Mouse (Mus musculus) lung, adult 2 months (tissue): ENCODE results near the gene Pitpnb. TPM values are rescaled to one million over a fixed set of nuclear protein-coding genes. Genes with fewer than 3 reads are reported as not detected.

Source experiments
- DNase-seq: peaks from one replicate; pipeline ENCODE4 v3.0.0; 2022
- H3K4me1 ChIP-seq: fragments of 200-500 bp; 2 replicates; pipeline ENCODE4 v1.6.1; 2011; ENCODE audit warnings: low read length; ENCODE audit not compliant: control insufficient read depth, insufficient read depth
- H3K4me3 ChIP-seq: fragments of 200-500 bp; replicated peaks from 2 replicates; pipeline ENCODE3; 2011; ENCODE audit warnings: low read depth, mild to moderate bottlenecking, control low read depth, low read length; ENCODE audit errors: extremely low read depth
- CTCF ChIP-seq: fragments of 200-500 bp; IDR thresholded peaks from 2 replicates; pipeline ENCODE4 v1.5.1; 2011; ENCODE audit warnings: mild to moderate bottlenecking, low read length, control low read depth; ENCODE audit not compliant: insufficient read depth
- POLR2A ChIP-seq: fragments of 200-500 bp; IDR thresholded peaks from 2 replicates; pipeline ENCODE4 v1.6.1; 2011; ENCODE audit warnings: low read depth, mild to moderate bottlenecking, control low read depth, low read length, borderline replicate concordance; ENCODE audit errors: extremely low read depth
- WGBS: fragments of 180-500 bp; shearing (Covaris S2); methylation state at CpG from one replicate; pipeline ENCODE4 v1.1.7; 2018; 5-methylcytosine and 5-hydroxymethylcytosine counted together
- polyA plus RNA-seq: library from polyadenylated mRNA; depleted of rRNA; stranded (reverse); fragments of >200 nt; gene quantifications from 2 replicates; pipeline ENCODE4 v1.2.3, GENCODE M21; 2012

Gene Pitpnb
- polyA plus RNA-seq, 1 experiment: 53.9 TPM

DNA sequence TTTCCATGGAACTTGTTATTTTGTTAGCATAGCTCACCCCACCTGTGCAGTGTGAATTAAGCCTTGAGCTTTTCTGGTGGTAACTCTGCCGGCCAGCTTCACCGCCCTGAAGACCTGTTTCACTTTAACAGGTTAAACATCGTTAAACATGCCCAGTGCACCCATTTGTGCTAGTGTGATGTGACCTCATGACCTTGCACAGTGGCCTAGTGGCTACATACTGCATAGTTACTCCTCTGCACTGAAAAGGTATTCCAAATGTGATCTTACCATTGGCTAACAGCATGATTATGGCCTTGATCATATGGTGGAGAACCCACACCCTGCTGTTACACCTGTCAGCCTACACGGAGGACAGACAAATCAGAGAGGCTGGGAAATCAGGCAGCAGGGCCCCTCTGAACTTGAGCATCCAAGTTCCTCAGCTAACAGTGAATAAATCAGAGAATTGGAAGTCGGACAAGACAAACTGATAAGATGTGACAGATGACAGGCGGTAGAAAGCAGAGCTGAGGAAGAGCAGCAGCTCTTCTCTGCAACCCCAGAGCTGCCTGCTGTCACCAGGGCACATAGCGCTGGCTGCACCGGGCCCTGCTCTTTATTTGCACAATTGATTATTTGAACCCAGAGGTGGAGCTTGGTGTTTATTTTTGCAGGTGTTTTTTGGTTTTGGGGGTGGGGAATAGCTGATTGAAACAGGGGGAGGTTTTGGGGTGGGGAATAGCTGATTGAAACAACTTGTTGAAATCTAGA, 5.6 kb downstream of the Pitpnb start:
- Histone ChIP-seq H3K4me3 (no peak overlapping the region), H3K4me1 (peaks cover 8% of the 10 kb centered on the region; the same call in 1 of the 2 replicates)
- WGBS: 68% methylated on average over 8 of the region's 8 CpGs
- no peak for DNase-seq
- TF ChIP-seq POLR2A: no peak
- TF ChIP-seq CTCF: no peak

DNA sequence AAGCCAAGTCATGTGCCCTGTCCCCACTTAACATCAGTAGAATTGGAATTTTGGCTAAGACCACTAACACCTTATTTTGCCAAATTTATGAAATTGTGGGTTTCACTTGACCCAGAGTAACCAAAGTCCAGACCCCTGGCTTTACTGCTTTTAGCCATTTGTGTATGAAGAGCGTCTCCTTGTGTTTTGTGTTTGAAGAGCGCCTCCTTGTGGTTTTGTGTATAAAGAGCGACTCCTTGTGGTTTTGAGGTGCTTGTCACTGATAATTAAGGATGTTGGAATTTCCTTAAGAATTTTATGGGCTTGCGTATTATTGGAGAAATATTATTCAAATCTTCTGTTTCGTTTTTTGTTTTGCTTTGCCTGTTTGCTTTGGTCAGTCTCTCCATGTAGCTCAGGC, 11.0 kb downstream of the Pitpnb start:
- 45% methylated on average over 5 of the region's 5 CpGs for WGBS
- Histone ChIP-seq H3K4me3 (no peak overlapping the region), H3K4me1 (no peaks in the 10 kb centered on the region)
- TF ChIP-seq CTCF (no peak), POLR2A (no peak)
- DNase-seq: no peak

DNA sequence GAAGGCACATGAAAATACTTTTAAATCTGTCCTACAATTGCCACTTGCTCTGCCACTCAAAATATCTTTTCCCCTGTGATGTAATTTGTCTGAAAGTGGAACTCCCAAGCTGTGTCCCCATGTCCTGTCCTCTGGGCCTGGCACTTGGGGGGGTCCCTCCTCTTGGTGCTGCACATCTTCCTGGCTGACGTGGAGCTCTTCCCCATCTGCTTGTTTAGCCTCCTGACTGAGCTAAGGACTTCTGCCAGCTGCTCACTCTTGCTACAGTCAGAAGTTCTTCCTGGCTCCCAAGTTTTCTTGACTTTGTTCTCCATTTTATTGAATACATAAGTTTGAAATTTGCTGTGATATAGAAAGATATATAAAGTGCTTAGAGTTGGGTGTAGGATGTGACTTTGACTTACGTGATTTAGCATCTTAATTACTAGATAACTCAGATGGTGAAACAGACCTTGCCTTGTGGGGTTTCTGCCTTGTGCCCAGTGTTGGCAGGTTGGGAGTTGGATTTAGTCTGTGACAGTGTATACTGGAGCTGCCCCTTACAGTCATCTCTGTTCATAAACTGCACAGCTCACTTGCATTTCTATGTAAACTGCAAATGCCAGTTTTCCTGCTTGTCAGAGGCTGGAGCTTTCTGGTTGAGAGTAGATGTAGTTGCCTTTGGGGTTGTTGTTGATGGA, 14.3 kb downstream of the Pitpnb start:
- WGBS: 67% methylated on average over 2 of the region's 2 CpGs
- no peak for DNase-seq
- H3K4me1 ChIP-seq: no peaks in the 10 kb centered on the region
- H3K4me3 ChIP-seq: no peak overlapping the region
- no peak for TF ChIP-seq POLR2A
- no peak for TF ChIP-seq CTCF

DNA sequence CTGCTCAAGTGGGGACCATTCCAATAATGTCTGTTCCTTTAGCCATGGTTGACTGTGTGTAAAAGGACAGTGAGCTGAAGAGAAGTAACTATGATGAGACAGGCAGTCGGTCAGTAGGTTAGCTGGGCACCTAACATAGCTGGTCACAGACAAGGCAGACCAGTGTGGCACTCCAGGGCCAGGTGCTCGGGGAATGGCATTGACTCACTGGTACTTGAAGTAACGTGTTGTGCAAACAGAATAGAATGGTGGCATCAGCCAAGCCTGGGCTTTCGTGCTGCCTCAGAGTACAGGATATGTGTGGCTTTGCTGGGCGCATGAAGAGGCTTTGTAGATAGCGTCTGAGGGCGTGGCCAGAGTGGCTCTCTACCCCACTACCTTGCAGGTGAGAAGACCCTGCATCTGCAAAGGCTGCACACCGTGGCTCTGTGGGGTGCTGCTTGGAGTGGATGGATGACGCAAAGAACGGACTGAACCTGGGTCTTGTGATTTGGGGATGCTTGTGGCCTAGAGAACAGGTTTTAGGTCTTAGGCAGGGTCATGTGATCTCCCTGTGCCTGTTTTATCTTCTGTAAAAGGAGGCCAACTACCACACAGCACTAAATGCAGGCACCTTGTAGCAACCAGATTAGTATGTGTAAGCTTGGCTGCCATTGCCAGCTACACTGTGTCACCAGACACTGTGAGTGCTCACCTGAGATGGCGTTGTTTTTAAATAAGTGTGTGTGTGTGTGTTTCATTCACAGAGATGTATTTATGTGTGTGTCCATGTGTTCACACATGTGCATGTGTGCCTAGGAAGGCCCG, 26.5 kb downstream of the Pitpnb start:
- 76% methylated on average over 12 of the region's 12 CpGs for WGBS
- TF ChIP-seq POLR2A (no peak), CTCF (no peak)
- no peaks in the 10 kb centered on the region for H3K4me1 ChIP-seq
- no peak overlapping the region for H3K4me3 ChIP-seq
- no peak for DNase-seq

DNA sequence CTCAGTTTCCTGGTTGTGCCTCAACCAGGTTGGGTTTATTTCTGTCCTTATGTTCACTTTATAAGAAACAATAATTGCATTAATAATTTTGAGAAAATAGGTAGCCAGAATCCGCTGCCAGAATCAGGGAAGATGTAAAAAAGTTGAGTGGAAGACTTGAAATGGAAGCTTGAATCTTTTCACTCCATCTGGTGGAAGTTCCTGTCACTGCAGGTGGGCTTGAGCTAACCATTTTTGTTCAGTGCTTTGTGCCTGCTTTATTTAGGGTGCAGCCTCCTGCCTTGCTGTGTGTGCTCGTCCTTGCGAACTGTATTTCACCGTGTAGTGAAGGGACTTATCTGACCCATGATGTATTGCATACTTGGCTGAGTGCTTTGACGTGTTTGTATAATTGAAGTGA, 30.0 kb downstream of the Pitpnb start:
- TF ChIP-seq CTCF (no peak), POLR2A (no peak)
- DNase-seq: no peak

DNA sequence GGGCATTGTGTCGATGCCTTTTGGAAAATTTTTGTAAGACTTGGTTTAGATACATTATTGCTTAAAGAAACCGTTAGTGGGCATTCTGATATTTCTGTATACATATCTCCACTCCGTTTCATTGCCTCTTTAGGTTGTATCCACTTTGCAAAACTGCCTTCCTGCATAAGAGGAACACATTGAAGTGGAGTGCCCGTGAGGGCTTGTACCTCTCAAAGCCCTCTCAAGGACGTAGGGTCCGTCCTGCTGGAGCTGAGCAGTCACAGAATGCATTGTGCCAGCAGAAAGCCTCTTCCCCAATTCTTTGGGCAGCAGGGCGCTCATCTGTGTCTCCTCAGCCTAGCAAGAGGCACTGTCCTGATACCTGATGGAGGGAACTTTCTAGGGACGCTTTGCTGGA, 30.5 kb downstream of the Pitpnb start:
- WGBS: 76% methylated on average over 8 of the region's 8 CpGs
- DNase-seq: no peak
- TF ChIP-seq POLR2A (no peak), CTCF (no peak)
- Histone ChIP-seq H3K4me3 (no peak overlapping the region), H3K4me1 (no peaks in the 10 kb centered on the region)

More for the DNA sequence above, 30.0 kb downstream of the Pitpnb start:
- no peak overlapping the region for H3K4me3 ChIP-seq
- 63% methylated on average over 5 of the region's 5 CpGs for WGBS
- no peaks in the 10 kb centered on the region for H3K4me1 ChIP-seq

DNA sequence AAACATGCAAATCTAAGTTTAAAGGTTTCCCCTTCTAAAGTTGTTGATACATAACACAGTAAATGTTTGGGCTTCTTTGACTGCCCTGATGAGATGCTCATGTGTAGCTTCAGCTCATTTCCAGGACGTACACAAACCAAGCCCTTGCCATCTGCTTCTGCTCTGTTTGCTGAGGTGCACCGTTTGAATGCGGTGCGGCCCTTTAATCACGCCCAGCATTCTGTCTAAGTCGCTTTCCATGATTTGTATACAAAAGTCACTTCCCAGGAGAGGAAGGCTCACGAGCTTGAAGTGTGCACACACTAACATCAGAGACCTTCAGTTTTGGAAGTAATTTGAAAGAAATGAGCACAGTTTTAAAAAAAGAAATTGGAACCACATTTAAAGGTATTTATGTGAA, 31.3 kb downstream of the Pitpnb start:
- WGBS: 54% methylated on average over 7 of the region's 7 CpGs
- TF ChIP-seq POLR2A (no peak), CTCF (no peak)
- no peak for DNase-seq
- Histone ChIP-seq H3K4me1 (no peaks in the 10 kb centered on the region), H3K4me3 (no peak overlapping the region)

DNA sequence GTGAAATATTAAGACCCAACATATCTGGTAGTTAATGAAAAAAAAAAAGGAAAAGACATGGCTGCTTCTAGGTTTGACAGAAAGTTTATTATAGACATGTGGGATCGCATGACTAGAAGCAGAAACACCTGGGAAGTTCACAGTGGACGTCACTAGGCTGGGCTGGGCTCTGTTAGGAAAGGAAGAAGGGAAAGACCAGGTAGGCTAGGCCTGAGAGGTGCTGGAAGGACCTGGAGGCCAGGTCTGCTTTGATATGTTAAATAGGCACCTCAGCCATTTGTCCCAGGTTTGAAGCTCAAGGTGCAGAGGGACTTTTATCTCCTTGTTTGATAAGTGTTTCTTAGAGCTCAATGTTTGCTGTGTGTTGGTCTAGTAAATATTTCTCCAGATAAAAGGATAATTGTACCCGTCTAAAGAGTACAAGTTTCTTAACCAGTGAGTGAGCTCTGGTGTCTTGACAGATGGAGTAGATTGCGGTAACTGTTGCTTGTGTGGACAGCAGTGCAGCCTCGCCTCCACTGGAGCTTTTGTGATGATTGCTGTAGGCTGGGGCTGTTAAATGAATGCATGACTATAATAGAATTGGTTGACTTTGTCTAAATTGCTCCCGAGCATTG, 33.0 kb downstream of the Pitpnb start:
- DNase-seq: no peak
- no peak overlapping the region for H3K4me3 ChIP-seq
- TF ChIP-seq POLR2A: no peak
- TF ChIP-seq CTCF: no peak
- WGBS: 61% methylated on average over 6 of the region's 6 CpGs
- H3K4me1 ChIP-seq: no peaks in the 10 kb centered on the region

DNA sequence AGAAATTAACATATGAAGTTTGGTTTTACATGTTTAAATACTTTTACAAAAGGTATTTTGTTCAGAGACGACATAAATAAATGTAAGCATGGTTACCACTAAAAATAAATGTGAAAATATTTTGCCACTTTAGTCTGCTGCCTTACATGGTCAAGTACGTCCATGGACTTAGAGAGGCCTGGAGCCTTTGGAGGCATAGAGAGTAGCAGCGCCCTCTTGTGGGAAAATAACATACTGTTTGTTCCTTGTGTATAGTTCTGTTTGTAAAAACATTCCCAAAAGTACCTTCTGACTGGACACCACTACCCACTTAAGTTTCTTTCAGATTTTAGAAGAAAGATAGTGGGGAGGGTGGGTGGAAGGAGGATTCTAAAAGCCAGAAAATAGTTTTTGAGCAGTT, 34.0 kb downstream of the Pitpnb start:
- no peak overlapping the region for H3K4me3 ChIP-seq
- H3K4me1 ChIP-seq: no peaks in the 10 kb centered on the region
- TF ChIP-seq POLR2A (no peak), CTCF (peak; percentile 53)
- DNase-seq: no peak
- WGBS: 27% methylated on average over 3 of the region's 3 CpGs
